Mouse (Mus musculus) adrenal gland, postnatal 10 days (tissue): ENCODE results near the gene Vps18. TPM values are rescaled to one million over a fixed set of nuclear protein-coding genes. Genes with fewer than 3 reads are reported as not detected.

ENCODE experiments used
- DNase-seq: peaks from one replicate; pipeline ENCODE4 v3.0.0; 2021; ENCODE audit warnings: mixed read lengths
- total RNA-seq, 2 experiments: library from RNA; stranded (reverse); gene quantifications; 2 replicates each; pipeline ENCODE4 v1.2.3; 2021

Gene Vps18
- total RNA-seq, 2 experiments from 2014 or later = 16.0 to 17.7 TPM

GRCm38 (mm10) chr2:119344537-119345138 lies 56.1 kb downstream of the Vps18 start:
- no peak for DNase-seq

Other genes with a start within 250 kb of the Vps18 start
- gene Knl1, start 241.6 kb upstream of the Vps18 start, total RNA-seq = 1 to 10 TPM; 7.5 to 9.8 TPM
- gene Rad51, start 175.9 kb upstream of the Vps18 start, total RNA-seq = 1 to 10 TPM; 9.1 to 9.3 TPM
- gene Rmdn3, start 131.7 kb upstream of the Vps18 start, total RNA-seq = 10 to 100 TPM; 77.3 to 78.7 TPM
- 10 to 100 TPM; 25.9 to 43.2 TPM for gene Gchfr, start 121.0 kb upstream of the Vps18 start, total RNA-seq
- under 1 TPM; 0.15 to 0.24 TPM for gene Gm14137, start 114.2 kb upstream of the Vps18 start, total RNA-seq
- gene Zfyve19, start 80.1 kb upstream of the Vps18 start, total RNA-seq = 10 to 100 TPM; 25.1 to 33.8 TPM
- gene Dnajc17, start 79.9 kb upstream of the Vps18 start, total RNA-seq = 10 to 100 TPM; 11.9 to 17.4 TPM
- not detected for gene Ppp1r14d, start 58.8 kb upstream of the Vps18 start, total RNA-seq
- gene Spint1, start 51.4 kb upstream of the Vps18 start, total RNA-seq = 1 to 10 TPM; 4.2 to 4.7 TPM
- under 1 TPM; 0.27 to 0.36 TPM for gene Rhov, start 17.5 kb upstream of the Vps18 start, total RNA-seq
- 10 to 100 TPM; 16.4 to 18.4 TPM for gene Dll4, start 37.0 kb downstream of the Vps18 start, total RNA-seq
- 1 to 10 TPM; 2.4 to 5.8 TPM for gene Chac1, start 62.5 kb downstream of the Vps18 start, total RNA-seq
- gene Ino80, start 188.9 kb downstream of the Vps18 start, total RNA-seq = 10 to 100 TPM; 16.1 to 21.0 TPM